ENCODE assay signal across 8 mouse cellular contexts in genomic region chr11:80821296-80821695, GRCm38 (mm10). TPM values are rescaled to one million over a fixed set of nuclear protein-coding genes. Genes with fewer than 3 reads are reported as not detected.
DNase-seq lines count a peak whose midpoint lies in the region; ATAC-seq and TF ChIP-seq lines count a peak whose summit lies in the region.
"Had no signal": no experiment of that assay in that cellular context is flagged by ENCODE, and none has a peak within 500 bp of the region (broad histone marks: within the 10 kb centered on the region; RNA-seq: fewer than 3 reads in every experiment).

No protein-coding gene starts in this region.

- H3K4me1 ChIP-seq in embryonic facial prominence, embryonic 10.5 days, result peaks cover 35% of the 10 kb centered on the region
- no peaks in the 10 kb centered on the region; the same call in 1 of the 2 replicates for H3K4me1 ChIP-seq in hindbrain, postnatal 0 days (ENCODE audit: insufficient read depth, low read length)
- H3K4me1 ChIP-seq in liver, embryonic 14.5 days (replicated peaks; ENCODE audit: control insufficient read depth in 2 of 2, insufficient read depth in 2 of 2, low read length in 1 of 2), result peaks cover 0 to 7% of the 10 kb centered on the region in 2 experiments; a peak in 2 of 4 replicates
- H3K4me1 ChIP-seq in stomach, embryonic 14.5 days (ENCODE audit: control insufficient read depth, insufficient read depth, low read length), result peaks cover 4% of the 10 kb centered on the region; the same call in 1 of the 2 replicates

- peak overlapping the region; percentile 31; the same call in 1 of the 2 replicates for H3K27ac ChIP-seq in embryonic facial prominence, embryonic 10.5 days (replicated peaks)
- H3K27ac ChIP-seq in hindbrain, postnatal 0 days, result no peak overlapping the region
- no peak overlapping the region for H3K27ac ChIP-seq in liver, embryonic 14.5 days
- no peak overlapping the region; the same call in 1 of the 2 replicates for H3K27ac ChIP-seq in stomach, embryonic 14.5 days (ENCODE audit: low read length)

- peaks cover 82% of the 10 kb centered on the region for H3K36me3 ChIP-seq in embryonic facial prominence, embryonic 10.5 days (replicated peaks)
- H3K36me3 ChIP-seq in hindbrain, postnatal 0 days (ENCODE audit: insufficient read depth, low read length), result no peaks in the 10 kb centered on the region
- H3K36me3 ChIP-seq in liver, embryonic 14.5 days (replicated peaks; ENCODE audit: control insufficient read depth, insufficient read depth, low read depth), result no peaks in the 10 kb centered on the region
- H3K36me3 ChIP-seq in stomach, embryonic 14.5 days (ENCODE audit: control insufficient read depth, insufficient read depth, low read length), result peaks cover 22% of the 10 kb centered on the region; the same call in 1 of the 2 replicates

- peak overlapping the region; percentile 0; the same call in 1 of the 2 replicates for H3K4me3 ChIP-seq in embryonic facial prominence, embryonic 10.5 days
- no peak overlapping the region for H3K4me3 ChIP-seq in hindbrain, postnatal 0 days (ENCODE audit: low read length)
- no peak overlapping the region for H3K4me3 ChIP-seq in liver, embryonic 14.5 days (ENCODE audit: insufficient read depth in 1 of 2, low read depth in 2 of 2, low read length in 2 of 2)
- H3K4me3 ChIP-seq in stomach, embryonic 14.5 days (ENCODE audit: low read depth, low read length), result no peak overlapping the region

- DNase-seq in lung, adult 18-20 months, result peak; percentile 35 to 44
- DNase-seq in lung, postnatal 25 days (ENCODE audit: low spot score), result no peak
- DNase-seq in embryonic facial prominence, embryonic 10.5 days (ENCODE audit: low spot score), result peak; percentile 55
- DNase-seq in hindbrain, postnatal 0 days (ENCODE audit: low spot score), result peak; percentile 73
- DNase-seq in liver, embryonic 14.5 days (ENCODE audit: low read depth in 3 of 3, low spot score in 3 of 3), result peak in 1 of 3 experiments; percentile 39
- DNase-seq in urinary bladder, postnatal 10 days (ENCODE audit: low spot score), result no peak

- no peaks in the 10 kb centered on the region for H3K27me3 ChIP-seq in embryonic facial prominence, embryonic 10.5 days (replicated peaks; ENCODE audit: low read depth, poor library complexity, severe bottlenecking)
- H3K27me3 ChIP-seq in hindbrain, postnatal 0 days (ENCODE audit: insufficient read depth, low read length), result no peaks in the 10 kb centered on the region
- no peaks in the 10 kb centered on the region for H3K27me3 ChIP-seq in liver, embryonic 14.5 days (ENCODE audit: control insufficient read depth, insufficient read depth, low read length)
- H3K27me3 ChIP-seq in stomach, embryonic 14.5 days (ENCODE audit: control insufficient read depth, insufficient read depth, low read length), result no peaks in the 10 kb centered on the region

- no peaks in the 10 kb centered on the region for H3K9me3 ChIP-seq in embryonic facial prominence, embryonic 10.5 days
- H3K9me3 ChIP-seq in hindbrain, postnatal 0 days (ENCODE audit: low read length), result no peaks in the 10 kb centered on the region
- no peaks in the 10 kb centered on the region for H3K9me3 ChIP-seq in liver, embryonic 14.5 days (ENCODE audit: control insufficient read depth, low read length)
- H3K9me3 ChIP-seq in stomach, embryonic 14.5 days (ENCODE audit: control insufficient read depth, low read depth, low read length), result no peaks in the 10 kb centered on the region

- TF ChIP-seq EP300 in liver, embryonic 14.5 days (IDR thresholded peaks at IDR 0.05; ENCODE audit: low read depth), result no peak

- WGBS in embryonic facial prominence, embryonic 10.5 days, result 40% methylated on average over 14 of the region's 14 CpGs
- 68% methylated on average over 14 of the region's 14 CpGs for WGBS in hindbrain, postnatal 0 days
- WGBS in liver, embryonic 14.5 days (ENCODE audit: insufficient replicate concordance), result 11% methylated on average over 14 of the region's 14 CpGs
- WGBS in stomach, embryonic 14.5 days, result 57% methylated on average over 14 of the region's 14 CpGs

- no peak overlapping the region for H3K9ac ChIP-seq in hindbrain, postnatal 0 days (replicated peaks; ENCODE audit: low read length)
- no peak overlapping the region for H3K9ac ChIP-seq in liver, embryonic 14.5 days (replicated peaks)
- H3K9ac ChIP-seq in stomach, embryonic 14.5 days (replicated peaks; ENCODE audit: low read depth, low read length), result no peak overlapping the region

- no peak overlapping the region for H3K4me2 ChIP-seq in hindbrain, postnatal 0 days (ENCODE audit: low read depth, low read length)
- no peak overlapping the region for H3K4me2 ChIP-seq in liver, embryonic 14.5 days (ENCODE audit: low read depth)
- no peak overlapping the region for H3K4me2 ChIP-seq in stomach, embryonic 14.5 days (replicated peaks; ENCODE audit: low read depth, low read length)

- TF ChIP-seq CTCF in hindbrain, postnatal 0 days (IDR thresholded peaks at IDR 0.05; ENCODE audit: low read depth), result peak; percentile 71
- peak; percentile 26; the same call in 1 of the 2 replicates for TF ChIP-seq CTCF in liver, embryonic 14.5 days (IDR thresholded peaks at IDR 0.05; ENCODE audit: low read depth)

- no peak for ATAC-seq in hindbrain, postnatal 0 days
- peak; percentile 58; the same call in 1 of the 2 replicates for ATAC-seq in liver, embryonic 14.5 days (ENCODE audit: insufficient read depth)
- ATAC-seq in stomach, embryonic 14.5 days (ENCODE audit: insufficient number of reproducible peaks, insufficient read depth, low FRiP score, low read depth), result 0 out of 2 replicates have a peak, but pooled peaks have one; percentile 34

RNA-seq across cellular contexts. Expression of gene Tmem98, which starts 11.3 kb away (rescaled TPM):
- polyA plus RNA-seq in embryonic facial prominence, embryonic 10.5 days (2016; fragmentation: Nextera tagmentation; extraction: Ambion mirVana), result 120 and 125 TPM in 2 replicates
- total RNA-seq in hindbrain, postnatal 0 days (2014; rRNA removed), result 19.8 and 23.0 TPM in 2 replicates
- 20.0 and 20.6 TPM in 2 replicates for polyA plus RNA-seq in hindbrain, postnatal 0 days (2015; fragmentation: Nextera tagmentation; extraction: Ambion mirVana)
- 5.3 and 5.5 TPM in 2 replicates for polyA plus RNA-seq in liver, embryonic 14.5 days (2012; rRNA removed)
- polyA plus RNA-seq in liver, embryonic 14.5 days (2014; fragmentation: Nextera tagmentation; extraction: Ambion mirVana), result 7.3 and 9.5 TPM in 2 replicates
- polyA plus RNA-seq in stomach, embryonic 14.5 days (2014; fragmentation: Nextera tagmentation; extraction: Ambion mirVana), result 128 and 132 TPM in 2 replicates

RNA-seq across cellular contexts. Expression of gene Spaca3, which starts 36.9 kb away (rescaled TPM):
- polyA plus RNA-seq in embryonic facial prominence, embryonic 10.5 days (2016; fragmentation: Nextera tagmentation; extraction: Ambion mirVana), result not detected in 2 replicates
- total RNA-seq in hindbrain, postnatal 0 days (2014; rRNA removed), result not detected in 2 replicates
- polyA plus RNA-seq in hindbrain, postnatal 0 days (2015; fragmentation: Nextera tagmentation; extraction: Ambion mirVana), result not detected in 2 replicates
- not detected in 2 replicates for polyA plus RNA-seq in liver, embryonic 14.5 days (2012; rRNA removed)
- polyA plus RNA-seq in liver, embryonic 14.5 days (2014; fragmentation: Nextera tagmentation; extraction: Ambion mirVana), result 0.11 TPM in 1 of 2 replicates, not detected in the other
- not detected in 2 replicates for polyA plus RNA-seq in stomach, embryonic 14.5 days (2014; fragmentation: Nextera tagmentation; extraction: Ambion mirVana)
- total RNA-seq: layer of hippocampus, postnatal 25 days had no signal

RNA-seq across cellular contexts. Expression of gene Myo1d, which starts 41.5 kb away (rescaled TPM):
- polyA plus RNA-seq in embryonic facial prominence, embryonic 10.5 days (2016; fragmentation: Nextera tagmentation; extraction: Ambion mirVana), result 3.2 and 4.0 TPM in 2 replicates
- total RNA-seq in hindbrain, postnatal 0 days (2014; rRNA removed), result 1.4 and 2.6 TPM in 2 replicates
- 1.8 and 2.0 TPM in 2 replicates for polyA plus RNA-seq in hindbrain, postnatal 0 days (2015; fragmentation: Nextera tagmentation; extraction: Ambion mirVana)
- polyA plus RNA-seq in liver, embryonic 14.5 days (2012; rRNA removed), result 3.3 TPM in 2 replicates
- 6.8 and 7.5 TPM in 2 replicates for polyA plus RNA-seq in liver, embryonic 14.5 days (2014; fragmentation: Nextera tagmentation; extraction: Ambion mirVana)
- 24.3 and 25.8 TPM in 2 replicates for polyA plus RNA-seq in stomach, embryonic 14.5 days (2014; fragmentation: Nextera tagmentation; extraction: Ambion mirVana)

Comparison
In these comparisons a context has a peak if more than half of its experiments do, and no peak if none do; other contexts are left out.
1. DNase-seq: peak in lung, adult 18-20 months (2 of 2), embryonic facial prominence, embryonic 10.5 days (single experiment) and hindbrain, postnatal 0 days (single experiment); none in lung, postnatal 25 days (single experiment) and urinary bladder, postnatal 10 days (single experiment).